Mouse (Mus musculus) neural tube, embryonic 10.5 days (tissue): ENCODE results near the gene Rictor.
"Not testable (repeated sequence)": the region's sequence is repeated elsewhere in the genome, so short reads cannot be mapped to it uniquely, and the experiment has no call there.

Experiments
- DNase-seq: peaks from one replicate; pipeline ENCODE4 v3.0.0-alpha.2; 2017; ENCODE audit warnings: low spot score; ENCODE audit errors: extremely low spot score

The Rictor gene

GRCm38 (mm10) chr15:6726130-6726808, 18.1 kb downstream of the Rictor start:
- no peak for DNase-seq

- no peak for DNase-seq
These were observed 24.9 kb downstream of the Rictor start for GRCm38 (mm10) chr15:6733076-6733475.

DNA sequence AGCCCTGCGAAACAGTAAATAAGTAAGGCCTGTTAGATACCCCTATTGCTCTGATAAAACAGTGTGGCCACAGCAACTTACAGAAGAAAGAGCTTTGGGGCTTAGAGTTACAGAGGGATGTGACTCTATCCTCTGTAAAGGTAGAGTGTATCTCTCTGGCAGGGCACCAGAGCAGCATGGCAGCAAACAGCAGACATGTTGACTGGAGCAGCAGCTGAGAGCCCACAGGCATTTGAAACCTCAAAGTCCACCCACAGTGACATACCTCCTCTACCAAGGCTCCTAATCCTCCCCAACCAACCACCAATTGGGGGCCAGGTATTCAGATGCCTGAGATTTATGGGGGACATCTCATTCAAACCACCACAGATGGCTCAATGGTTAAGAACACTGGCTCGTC, 31.0 kb downstream of the Rictor start:
- DNase-seq: no peak

DNA sequence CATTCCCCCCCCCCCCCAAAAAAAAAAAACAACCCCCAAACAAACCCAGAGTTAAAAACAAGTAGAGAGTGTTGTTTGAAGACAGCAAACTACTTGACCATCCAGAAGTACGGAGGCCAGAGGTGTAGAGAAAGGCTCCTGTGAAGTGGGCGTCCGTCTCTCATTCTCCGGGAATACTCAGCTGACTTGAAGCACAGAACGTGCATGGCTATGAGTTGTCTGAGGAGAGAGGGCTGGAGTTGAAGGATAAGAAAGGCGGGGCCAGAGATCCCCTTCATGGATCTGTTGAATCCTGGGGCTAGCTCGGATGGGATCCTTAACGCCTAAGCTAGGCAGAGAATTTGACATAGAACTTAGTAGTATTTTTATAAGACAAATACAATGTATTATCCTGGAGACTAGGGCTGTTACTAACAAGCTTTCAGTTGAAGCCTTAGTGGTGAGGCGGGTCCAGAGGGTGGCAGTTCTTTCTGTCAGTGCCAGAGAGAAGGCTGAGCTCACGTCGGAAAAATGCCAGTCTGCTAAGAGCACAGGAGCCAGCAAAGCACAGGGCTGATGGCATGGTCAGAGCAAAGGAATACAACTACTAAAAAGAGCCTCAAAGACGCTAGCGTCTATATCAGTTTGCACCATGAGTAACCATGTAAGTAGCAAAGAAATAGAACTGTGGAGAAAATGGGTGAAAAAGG, 34.3 kb downstream of the Rictor start:
- DNase-seq: no peak

GRCm38 (mm10) chr15:6743723-6744122, 35.5 kb downstream of the Rictor start:
- no peak for DNase-seq

- not testable (repeated sequence) for DNase-seq
These were observed 38.3 kb downstream of the Rictor start for GRCm38 (mm10) chr15:6746301-6746983.

DNA sequence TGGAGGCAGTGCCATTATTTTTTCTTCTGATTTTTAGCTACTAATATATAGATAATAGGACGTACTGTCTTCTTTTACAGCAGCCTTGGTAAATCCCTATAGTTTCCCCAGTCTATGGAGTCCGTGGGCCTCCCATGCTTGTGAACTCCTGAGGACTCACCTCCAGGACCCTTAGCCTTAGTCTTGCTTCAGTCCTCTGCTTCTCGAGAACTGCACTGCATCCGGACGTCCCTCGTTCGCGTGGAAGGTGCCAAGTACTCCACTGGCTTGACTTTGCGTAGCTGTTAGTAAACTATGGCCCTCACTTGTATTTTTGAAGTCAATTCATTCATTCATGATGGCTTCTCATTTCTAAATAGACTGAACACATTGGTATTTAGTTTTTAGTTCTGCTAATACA, 38.8 kb downstream of the Rictor start:
- DNase-seq: no peak

DNA sequence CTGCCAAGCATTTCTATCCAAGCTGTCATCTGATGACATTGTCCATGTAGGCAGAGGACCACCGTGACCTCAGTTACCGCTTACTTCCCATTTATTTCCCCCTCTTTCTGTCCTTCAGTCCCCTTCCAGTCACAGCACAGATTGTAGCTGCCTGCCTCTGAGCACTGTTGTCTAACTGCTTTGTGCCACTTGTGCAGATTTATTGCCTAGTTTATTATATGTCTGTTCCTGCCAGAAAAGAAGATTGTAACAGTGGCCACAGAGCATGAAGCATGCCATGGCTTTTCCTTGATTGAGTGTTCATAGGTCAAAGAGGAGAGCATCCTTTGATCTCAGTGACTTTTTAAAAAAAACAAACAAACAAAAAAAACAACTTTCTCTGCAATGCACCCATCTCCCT, 46.2 kb downstream of the Rictor start:
- no peak for DNase-seq

GRCm38 (mm10) chr15:6772265-6772664, 64.1 kb downstream of the Rictor start:
- DNase-seq: no peak

- no peak for DNase-seq
These were observed 78.0 kb downstream of the Rictor start for GRCm38 (mm10) chr15:6786212-6786611.

DNA sequence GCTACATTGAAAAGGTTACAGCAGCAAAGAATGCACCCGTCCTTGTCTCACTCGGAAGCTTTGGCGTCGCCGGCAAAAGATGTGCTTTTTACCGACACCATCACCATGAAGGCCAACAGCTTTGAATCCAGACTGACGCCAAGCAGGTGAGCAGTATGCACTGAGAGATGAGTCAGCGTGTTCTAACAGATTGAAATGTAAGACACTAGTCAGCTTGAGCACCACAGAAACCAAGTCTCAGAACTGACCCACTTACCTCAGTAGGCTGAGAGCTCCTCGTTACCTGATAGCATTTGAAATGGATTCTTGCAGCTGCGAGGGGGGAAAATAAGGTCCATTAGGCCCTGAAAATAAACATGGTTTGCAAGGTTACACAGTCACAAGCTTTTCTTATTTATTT, 79.1 kb downstream of the Rictor start:
- DNase-seq: no peak

GRCm38 (mm10) chr15:6790011-6790410, 81.8 kb downstream of the Rictor start:
- no peak for DNase-seq

DNA sequence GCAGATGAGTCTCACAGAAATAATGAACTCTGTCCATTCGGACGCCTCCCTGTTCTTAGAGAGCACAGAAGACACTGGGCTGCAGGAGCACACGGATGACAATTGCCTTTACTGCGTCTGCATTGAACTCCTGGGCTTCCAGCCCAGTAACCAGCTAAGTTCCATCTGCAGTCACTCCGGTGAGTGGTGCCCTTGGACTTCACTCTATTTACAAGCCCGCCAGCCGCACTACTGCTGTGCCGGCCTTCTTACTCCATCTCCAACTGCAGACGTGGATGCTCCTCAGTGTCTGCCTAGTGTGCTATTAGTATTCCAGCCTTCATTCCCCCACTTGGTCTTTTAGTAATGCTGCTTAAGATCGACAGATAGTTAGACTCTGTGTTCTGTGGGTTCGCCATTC, 83.5 kb downstream of the Rictor start:
- DNase-seq: no peak

DNA sequence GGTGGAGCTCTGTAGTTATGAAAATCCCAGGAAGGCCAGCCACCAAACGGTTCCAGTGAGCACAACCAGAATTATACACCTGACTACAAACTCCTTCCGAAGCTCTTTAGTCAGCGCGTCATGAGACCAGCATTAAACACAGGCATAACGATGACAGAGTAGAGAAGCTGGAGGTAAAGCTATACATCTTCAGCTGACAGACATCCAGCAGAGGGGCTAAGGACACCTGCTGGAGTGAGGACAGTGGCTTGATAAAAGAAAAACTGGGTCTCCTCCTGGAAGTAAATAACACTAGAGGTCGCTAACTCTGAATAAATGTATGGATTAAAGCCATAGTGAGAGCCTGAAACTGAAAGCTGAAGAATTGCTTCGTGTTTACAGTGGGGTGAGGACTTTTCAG, 84.7 kb downstream of the Rictor start:
- DNase-seq: no peak

- not testable (repeated sequence) for DNase-seq
These were observed 93.0 kb downstream of the Rictor start for GRCm38 (mm10) chr15:6801212-6801611.

- no peak for DNase-seq
These were observed 107.6 kb downstream of the Rictor start for GRCm38 (mm10) chr15:6815807-6816206.

GRCm38 (mm10) chr15:6840199-6840598, 132.0 kb downstream of the Rictor start:
- no peak for DNase-seq

DNA sequence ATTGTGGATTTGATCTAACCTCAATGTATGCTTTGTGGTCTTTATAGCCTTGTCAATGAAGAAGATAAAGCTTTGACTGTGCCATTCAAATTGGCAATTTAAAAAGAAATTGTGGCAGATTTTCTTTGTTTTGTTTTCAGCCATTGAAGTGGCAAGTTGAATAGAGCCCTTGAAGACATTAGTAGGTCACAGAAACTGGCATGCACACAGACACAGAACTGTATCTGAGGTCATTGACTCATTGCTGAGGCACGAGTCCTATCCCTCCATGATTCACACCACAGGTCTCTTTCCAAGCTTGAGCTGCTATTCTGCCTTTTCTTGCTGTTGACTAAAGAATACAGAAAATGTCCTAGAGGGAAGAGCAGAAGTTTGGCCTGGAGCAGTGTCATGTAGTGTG, 141.7 kb downstream of the Rictor start:
- DNase-seq: no peak
